21 mouse cellular contexts compared by ENCODE assay signal in the genomic region with DNA sequence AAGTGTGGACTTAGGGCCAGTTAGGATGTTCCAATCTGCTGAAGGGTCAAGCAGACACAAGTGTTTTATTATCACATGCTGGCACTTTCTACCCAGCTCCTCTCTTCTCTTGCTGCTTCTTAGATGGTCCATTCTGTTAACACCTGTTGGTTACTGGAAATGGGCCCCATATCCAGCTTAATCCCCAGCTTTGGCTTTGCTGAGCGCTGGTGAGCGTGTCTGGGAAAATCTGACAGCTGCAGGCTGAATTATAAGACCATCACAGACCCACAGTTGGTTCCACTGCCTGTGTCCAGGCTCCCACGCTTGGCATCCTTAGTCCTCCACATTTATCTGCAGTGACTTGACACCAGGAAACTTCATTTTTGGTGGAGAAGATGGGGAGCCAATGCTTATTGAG. TPM values are rescaled to one million over a fixed set of nuclear protein-coding genes. Genes with fewer than 3 reads are reported as not detected.
A peak's percentile ranks its signal among the peaks of the same experiment; 100 is the strongest.
DNase-seq lines count a peak whose midpoint lies in the region; ATAC-seq and TF ChIP-seq lines count a peak whose summit lies in the region.
"Had no signal": no experiment of that assay in that cellular context is flagged by ENCODE, and none has a peak within 500 bp of the region (broad histone marks: within the 10 kb centered on the region; RNA-seq: fewer than 3 reads in every experiment).

No protein-coding gene starts in this region.

- no peaks in the 10 kb centered on the region for H3K27me3 ChIP-seq in forebrain, embryonic 11.5 days (ENCODE audit: control insufficient read depth, insufficient read depth, low read length)
- H3K27me3 ChIP-seq in forebrain, embryonic 13.5 days = no peaks in the 10 kb centered on the region
- H3K27me3 ChIP-seq in myocyte (ENCODE audit: control insufficient read depth, insufficient read depth, insufficient read length) = no peaks in the 10 kb centered on the region
- H3K27me3 ChIP-seq: embryonic facial prominence, embryonic 13.5 days; forebrain, embryonic 12.5 days; forebrain, embryonic 15.5 days had no signal

- no peak overlapping the region for H3K4me2 ChIP-seq in forebrain, embryonic 11.5 days (ENCODE audit: low read depth, low read length, severe bottlenecking)
- H3K4me2 ChIP-seq in forebrain, embryonic 13.5 days = no peak overlapping the region
- H3K4me2 ChIP-seq in myocyte (ENCODE audit: low read depth) = no peak overlapping the region
- H3K4me2 ChIP-seq: embryonic facial prominence, embryonic 13.5 days; forebrain, embryonic 12.5 days; forebrain, embryonic 15.5 days had no signal

- H3K4me3 ChIP-seq in forebrain, embryonic 11.5 days (ENCODE audit: low read depth, low read length) = no peak overlapping the region
- no peak overlapping the region for H3K4me3 ChIP-seq in forebrain, embryonic 13.5 days
- H3K4me3 ChIP-seq in myocyte = no peak overlapping the region
- H3K4me3 ChIP-seq: embryonic facial prominence, embryonic 13.5 days; forebrain, embryonic 12.5 days; forebrain, embryonic 15.5 days had no signal

- no peak for TF ChIP-seq POLR2A in myocyte (IDR thresholded peaks at IDR 0.05; ENCODE audit: insufficient read length, low read depth)

- DNase-seq in forebrain, embryonic 11.5 days (ENCODE audit: low spot score) = peak; percentile 25
- DNase-seq in retina, postnatal 1 day = peak; percentile 60
- no peak for DNase-seq in retina, embryonic 14.5 days (ENCODE audit: low spot score)
- DNase-seq in testis, postnatal 14 days (ENCODE audit: low spot score) = no peak
- DNase-seq in heart, postnatal 25 days (ENCODE audit: low spot score) = no peak
- DNase-seq: adrenal gland, adult 2 months; adrenal gland, postnatal 10 days; adrenal gland, postnatal 25 days; cerebellum, adult 11 months; cerebellum, adult 18-20 months; cerebellum, adult 8-10 months; cerebellum, adult 9-11 months; cerebellum, postnatal 14 days; cerebellum, postnatal 36 days; embryo, embryonic 11 days; forebrain, postnatal 0 days had no signal

- intact Hi-C loops in heart, postnatal 25 days (cut with DNase I) = loop anchor here (10.0 kb wide), 1 partner anchor 382 kb away; no protein-coding TSS in a partner anchor

- H3K4me1 ChIP-seq in forebrain, embryonic 11.5 days (replicated peaks; ENCODE audit: control insufficient read depth, insufficient read depth, low read length) = no peaks in the 10 kb centered on the region
- H3K4me1 ChIP-seq in forebrain, embryonic 13.5 days = peaks cover 6% of the 10 kb centered on the region; the same call in 1 of the 2 replicates
- H3K4me1 ChIP-seq: forebrain, embryonic 12.5 days had no signal

- ATAC-seq in forebrain, embryonic 11.5 days (replicated peaks; ENCODE audit: low FRiP score) = no peak
- ATAC-seq in forebrain, embryonic 13.5 days = no peak
- ATAC-seq: forebrain, embryonic 15.5 days; forebrain, postnatal 0 days had no signal

- H3K27ac ChIP-seq in forebrain, embryonic 11.5 days (ENCODE audit: low read depth, low read length) = no peak overlapping the region
- no peak overlapping the region for H3K27ac ChIP-seq in forebrain, embryonic 13.5 days
- H3K27ac ChIP-seq: embryonic facial prominence, embryonic 13.5 days; forebrain, embryonic 12.5 days; forebrain, embryonic 15.5 days had no signal

- no peak overlapping the region for H3ac ChIP-seq in myocyte (ENCODE audit: control insufficient read depth, insufficient read length)

- H3K9me3 ChIP-seq in forebrain, embryonic 11.5 days (ENCODE audit: control insufficient read depth, low read length) = no peaks in the 10 kb centered on the region
- no peaks in the 10 kb centered on the region for H3K9me3 ChIP-seq in forebrain, embryonic 13.5 days (replicated peaks)
- H3K9me3 ChIP-seq: embryonic facial prominence, embryonic 13.5 days; forebrain, embryonic 12.5 days; forebrain, embryonic 15.5 days had no signal

- no peaks in the 10 kb centered on the region for H3K79me2 ChIP-seq in myocyte (ENCODE audit: control insufficient read depth, insufficient read depth)

- peaks cover 31% of the 10 kb centered on the region for H3K36me3 ChIP-seq in forebrain, embryonic 11.5 days (ENCODE audit: control insufficient read depth, insufficient read depth, low read length)
- H3K36me3 ChIP-seq in forebrain, embryonic 13.5 days (ENCODE audit: poor library complexity, severe bottlenecking) = peaks cover 99% of the 10 kb centered on the region
- peaks cover 51% of the 10 kb centered on the region for H3K36me3 ChIP-seq in myocyte (ENCODE audit: control insufficient read depth, insufficient read depth)

- no peak overlapping the region for H3K9ac ChIP-seq in forebrain, embryonic 11.5 days (ENCODE audit: low read length)
- H3K9ac ChIP-seq in forebrain, embryonic 13.5 days = no peak overlapping the region
- H3K9ac ChIP-seq: embryonic facial prominence, embryonic 13.5 days; forebrain, embryonic 12.5 days; forebrain, embryonic 15.5 days; forebrain, postnatal 0 days had no signal

- WGBS in forebrain, embryonic 11.5 days = 96% methylated on average over 3 of the region's 3 CpGs
- 91% methylated on average over 3 of the region's 3 CpGs for WGBS in forebrain, embryonic 13.5 days

TF ChIP-seq in myocyte, 11 proteins besides CTCF, POLR2A, EP300 and RAD21:
- TF ChIP-seq TCF12 (IDR thresholded peaks at IDR 0.05; ENCODE audit: insufficient read depth, poor library complexity, severe bottlenecking) (peak; percentile 69), MYOD1 (IDR thresholded peaks at IDR 0.05; ENCODE audit: control insufficient read depth in 1 of 3, insufficient read length in 2 of 3, low read depth in 2 of 3) (peak; percentile 39 to 65 (median 55)), MYOG (IDR thresholded peaks at IDR 0.05; ENCODE audit: control insufficient read depth in 1 of 3, insufficient read depth in 1 of 3, insufficient read length in 2 of 3, low read depth in 2 of 3) (peak in 2 of 3 experiments; percentile 60 to 62), CEBPB (IDR thresholded peaks at IDR 0.05; ENCODE audit: insufficient read depth, poor library complexity, severe bottlenecking) (no peak), E2F4 (IDR thresholded peaks at IDR 0.05; ENCODE audit: insufficient read depth) (no peak), MAX (IDR thresholded peaks at IDR 0.05; ENCODE audit: low read depth) (no peak), USF1 (IDR thresholded peaks at IDR 0.05; ENCODE audit: low read depth) (no peak), TCF3 (IDR thresholded peaks at IDR 0.05; ENCODE audit: insufficient read length, low read depth) (no peak), REST (IDR thresholded peaks at IDR 0.05; ENCODE audit: insufficient read depth, insufficient read length) (no peak), POLR2AphosphoS2 (IDR thresholded peaks at IDR 0.05; ENCODE audit: insufficient read length, low read depth) (no peak), SRF (IDR thresholded peaks at IDR 0.05; ENCODE audit: control insufficient read depth, insufficient read length, low read depth) (no peak)

RNA-seq across cellular contexts. Expression of gene Prpf18, which starts 45.4 kb away (rescaled TPM):
- polyA plus RNA-seq in forebrain, embryonic 11.5 days (2014; fragmentation: Nextera tagmentation; extraction: Ambion mirVana) = 50.2 and 50.4 TPM in 2 replicates
- polyA plus RNA-seq in forebrain, embryonic 13.5 days (2015; fragmentation: Nextera tagmentation; extraction: Ambion mirVana) = 52.6 and 52.9 TPM in 2 replicates
- polyA plus RNA-seq in myocyte (2012; fragmentation: generic; extraction: Trizol) = 15.7 TPM
- 10 to 100 TPM; 33.3 to 38.3 TPM for total RNA-seq in heart, postnatal 25 days (2021)

Comparison
In these comparisons a context has a peak if more than half of its experiments do, and no peak if none do; other contexts are left out.
1. DNase-seq: peak in forebrain, embryonic 11.5 days (single experiment) and retina, postnatal 1 day (single experiment); none in retina, embryonic 14.5 days (single experiment), testis, postnatal 14 days (single experiment) and heart, postnatal 25 days (single experiment).